Mouse (Mus musculus): ENCODE results near the gene Prkab1. TPM values are rescaled to one million over a fixed set of nuclear protein-coding genes. Genes with fewer than 3 reads are reported as not detected.

Prkab1 gene
- polyA plus RNA-seq, 1 experiment, result 89.2 TPM

GRCm38 (mm10) chr5:116029071-116029470, 4.8 kb upstream of the Prkab1 start:
- H3K27ac ChIP-seq (ENCODE audit: insufficient read depth, low read depth, low read length), result no peak overlapping the region
- H3K4me3 ChIP-seq (ENCODE audit: insufficient read depth, low read depth, low read length), result no peak overlapping the region
- no peaks in the 10 kb centered on the region for H3K4me1 ChIP-seq (ENCODE audit: control insufficient read depth, insufficient read depth, low read length)

GRCm38 (mm10) chr5:116026561-116026960, 2.3 kb upstream of the Prkab1 start:
- Histone ChIP-seq H3K36me3 (ENCODE audit: control insufficient read depth, insufficient read depth, low read length) (no peaks in the 10 kb centered on the region; the same call in 1 of the 2 replicates), H3K27me3 (replicated peaks; ENCODE audit: control insufficient read depth, insufficient read depth, low read length) (no peaks in the 10 kb centered on the region), H3K27ac (ENCODE audit: insufficient read depth, low read depth, low read length) (no peak overlapping the region), H3K4me1 (ENCODE audit: control insufficient read depth, insufficient read depth, low read length) (peaks cover 5% of the 10 kb centered on the region; the same call in 1 of the 2 replicates), H3K4me3 (ENCODE audit: insufficient read depth, low read depth, low read length) (no peak overlapping the region)
- DNase-seq, result no peak
- 90% methylated on average over 14 of the region's 14 CpGs for WGBS
- TF ChIP-seq POLR2A (IDR thresholded peaks at IDR 0.05; ENCODE audit: low read depth, low read length) (no peak), CTCF (conservative IDR thresholded peaks at IDR 0.05; ENCODE audit: insufficient read depth, insufficient read length, low read depth, low read length) (no peak)

More at GRCm38 (mm10) chr5:116029071-116029470, 4.8 kb upstream of the Prkab1 start:
- no peak for DNase-seq
- TF ChIP-seq CTCF (conservative IDR thresholded peaks at IDR 0.05; ENCODE audit: insufficient read depth, insufficient read length, low read depth, low read length), result no peak
- WGBS, result 70% methylated on average over 7 of the region's 7 CpGs
- H3K27me3 ChIP-seq (replicated peaks; ENCODE audit: control insufficient read depth, insufficient read depth, low read length), result no peaks in the 10 kb centered on the region
- no peaks in the 10 kb centered on the region for H3K36me3 ChIP-seq (ENCODE audit: control insufficient read depth, insufficient read depth, low read length)

- H3K27ac ChIP-seq (ENCODE audit: insufficient read depth, low read depth, low read length), result no peak overlapping the region
- WGBS, result 92% methylated on average over 5 of the region's 5 CpGs
- H3K27me3 ChIP-seq (replicated peaks; ENCODE audit: control insufficient read depth, insufficient read depth, low read length), result no peaks in the 10 kb centered on the region
- H3K4me3 ChIP-seq (ENCODE audit: insufficient read depth, low read depth, low read length), result no peak overlapping the region
- H3K4me1 ChIP-seq (ENCODE audit: control insufficient read depth, insufficient read depth, low read length), result peaks cover 5% of the 10 kb centered on the region; the same call in 1 of the 2 replicates
- H3K36me3 ChIP-seq (ENCODE audit: control insufficient read depth, insufficient read depth, low read length), result peaks cover 2% of the 10 kb centered on the region; the same call in 1 of the 2 replicates
- DNase-seq, result no peak
- TF ChIP-seq POLR2A (IDR thresholded peaks at IDR 0.05; ENCODE audit: low read depth, low read length) (no peak), CTCF (conservative IDR thresholded peaks at IDR 0.05; ENCODE audit: insufficient read depth, insufficient read length, low read depth, low read length) (no peak)
These were observed 1.8 kb upstream of the Prkab1 start for GRCm38 (mm10) chr5:116026107-116026506.

- 1% methylated on average over 28 of the region's 28 CpGs for WGBS
- TF ChIP-seq POLR2A (IDR thresholded peaks at IDR 0.05; ENCODE audit: low read depth, low read length) (no peak), CTCF (conservative IDR thresholded peaks at IDR 0.05; ENCODE audit: insufficient read depth, insufficient read length, low read depth, low read length) (no peak)
- Histone ChIP-seq H3K4me1 (ENCODE audit: control insufficient read depth, insufficient read depth, low read length) (peaks cover 19% of the 10 kb centered on the region), H3K4me3 (ENCODE audit: insufficient read depth, low read depth, low read length) (peak overlapping the region; percentile 79), H3K36me3 (ENCODE audit: control insufficient read depth, insufficient read depth, low read length) (peaks cover 5% of the 10 kb centered on the region; the same call in 1 of the 2 replicates), H3K27me3 (replicated peaks; ENCODE audit: control insufficient read depth, insufficient read depth, low read length) (no peaks in the 10 kb centered on the region), H3K27ac (ENCODE audit: insufficient read depth, low read depth, low read length) (peak overlapping the region; percentile 86)
- peak; percentile 47 for DNase-seq
These were observed 455 bp downstream of the Prkab1 start for GRCm38 (mm10) chr5:116023821-116024284.

GRCm38 (mm10) chr5:116023251-116023661, 1.1 kb downstream of the Prkab1 start:
- peak overlapping the region; percentile 79 for H3K4me3 ChIP-seq (ENCODE audit: insufficient read depth, low read depth, low read length)
- peaks cover 5% of the 10 kb centered on the region; the same call in 1 of the 2 replicates for H3K36me3 ChIP-seq (ENCODE audit: control insufficient read depth, insufficient read depth, low read length)
- H3K27me3 ChIP-seq (replicated peaks; ENCODE audit: control insufficient read depth, insufficient read depth, low read length), result no peaks in the 10 kb centered on the region
- TF ChIP-seq CTCF (conservative IDR thresholded peaks at IDR 0.05; ENCODE audit: insufficient read depth, insufficient read length, low read depth, low read length) (no peak), POLR2A (IDR thresholded peaks at IDR 0.05; ENCODE audit: low read depth, low read length) (no peak)
- DNase-seq, result peak; percentile 84
- WGBS, result 3% methylated on average over 8 of the region's 8 CpGs
- H3K27ac ChIP-seq (ENCODE audit: insufficient read depth, low read depth, low read length), result peak overlapping the region; percentile 86
- H3K4me1 ChIP-seq (ENCODE audit: control insufficient read depth, insufficient read depth, low read length), result peaks cover 20% of the 10 kb centered on the region

GRCm38 (mm10) chr5:116022658-116023200, 1.6 kb downstream of the Prkab1 start:
- peaks cover 7% of the 10 kb centered on the region; the same call in 1 of the 2 replicates for H3K36me3 ChIP-seq (ENCODE audit: control insufficient read depth, insufficient read depth, low read length)
- peak overlapping the region; percentile 86 for H3K27ac ChIP-seq (ENCODE audit: insufficient read depth, low read depth, low read length)
- H3K27me3 ChIP-seq (replicated peaks; ENCODE audit: control insufficient read depth, insufficient read depth, low read length), result no peaks in the 10 kb centered on the region
- peak overlapping the region; percentile 79 for H3K4me3 ChIP-seq (ENCODE audit: insufficient read depth, low read depth, low read length)
- TF ChIP-seq CTCF (conservative IDR thresholded peaks at IDR 0.05; ENCODE audit: insufficient read depth, insufficient read length, low read depth, low read length) (no peak), POLR2A (IDR thresholded peaks at IDR 0.05; ENCODE audit: low read depth, low read length) (no peak)
- H3K4me1 ChIP-seq (ENCODE audit: control insufficient read depth, insufficient read depth, low read length), result peaks cover 20% of the 10 kb centered on the region
- 53% methylated on average over 7 of the region's 7 CpGs for WGBS
- DNase-seq, result no peak

- H3K27me3 ChIP-seq (replicated peaks; ENCODE audit: control insufficient read depth, insufficient read depth, low read length), result no peaks in the 10 kb centered on the region
- WGBS, result 83% methylated on average over 12 of the region's 12 CpGs
- H3K4me1 ChIP-seq (ENCODE audit: control insufficient read depth, insufficient read depth, low read length), result peaks cover 20% of the 10 kb centered on the region
- H3K27ac ChIP-seq (ENCODE audit: insufficient read depth, low read depth, low read length), result no peak overlapping the region
- peaks cover 7% of the 10 kb centered on the region for H3K36me3 ChIP-seq (ENCODE audit: control insufficient read depth, insufficient read depth, low read length)
- no peak overlapping the region for H3K4me3 ChIP-seq (ENCODE audit: insufficient read depth, low read depth, low read length)
- TF ChIP-seq POLR2A (IDR thresholded peaks at IDR 0.05; ENCODE audit: low read depth, low read length) (no peak), CTCF (conservative IDR thresholded peaks at IDR 0.05; ENCODE audit: insufficient read depth, insufficient read length, low read depth, low read length) (no peak)
- DNase-seq, result no peak
These were observed 2.2 kb downstream of the Prkab1 start for GRCm38 (mm10) chr5:116022131-116022530.

All from kidney, adult 2 months (tissue).